Mouse (Mus musculus) liver, embryonic 14.5 days (tissue): ENCODE results near the gene Plaa. TPM values are rescaled to one million over a fixed set of nuclear protein-coding genes. Genes with fewer than 3 reads are reported as not detected.
A peak's percentile ranks its signal among the peaks of the same experiment; 100 is the strongest.

Experiments used
- ATAC-seq: fragments of 200-750 bp; cut with Nextera tagmentation; 2 replicates; pipeline ENCODE4 v1.8.0; 2017; ENCODE audit warnings: moderate number of reproducible peaks, mild to moderate bottlenecking, moderate library complexity; ENCODE audit not compliant: insufficient read depth
- DNase-seq, 3 experiments: peaks; one replicate each; pipeline ENCODE4 v3.0.0-alpha.2; 2012 to 2013; ENCODE audit warnings: low read depth in 3 of 3, low spot score in 3 of 3
- H3K27ac ChIP-seq: fragments of 300-500 bp; sonication (generic); 2 replicates; pipeline ENCODE4 v1.5.1; 2014; ENCODE audit warnings: moderate library complexity, mild to moderate bottlenecking, control low read depth, inconsistent platforms
- H3K27me3 ChIP-seq: fragments of 300-500 bp; sonication (generic); 2 replicates; pipeline ENCODE4 v1.6.1; 2014; ENCODE audit warnings: mild to moderate bottlenecking, low read length, moderate library complexity; ENCODE audit not compliant: control insufficient read depth, insufficient read depth
- H3K36me3 ChIP-seq: fragments of 300-500 bp; sonication (generic); replicated peaks from 2 replicates; pipeline ENCODE4 v1.6.1; 2014; ENCODE audit warnings: low read depth; ENCODE audit not compliant: control insufficient read depth, insufficient read depth
- H3K4me1 ChIP-seq, 2 experiments: fragments of 200-500 bp in 1 of 2; fragments of 300-500 bp in 1 of 2; sonication (generic) in 1 of 2; replicated peaks; 2 replicates each; pipeline ENCODE4 v1.6.1; 2012 to 2014; ENCODE audit warnings: antibody characterized with exemption in 1 of 2, inconsistent platforms in 1 of 2, low read length in 1 of 2; ENCODE audit not compliant: control insufficient read depth in 2 of 2, insufficient read depth in 2 of 2
- H3K4me2 ChIP-seq: fragments of 300-500 bp; sonication (generic); 2 replicates; pipeline ENCODE4 v1.6.1; 2014; ENCODE audit warnings: low read depth, mild to moderate bottlenecking, control low read depth, moderate library complexity
- H3K4me3 ChIP-seq, 2 experiments: fragments of 200-500 bp in 1 of 2; fragments of 300-500 bp in 1 of 2; sonication (generic) in 1 of 2; 2 replicates each; pipeline ENCODE4 v1.5.1; 2012 to 2014; ENCODE audit warnings: low read depth in 2 of 2, low read length in 2 of 2, mild to moderate bottlenecking in 2 of 2, control low read depth in 1 of 2, inconsistent platforms in 1 of 2, moderate library complexity in 1 of 2; ENCODE audit not compliant: insufficient read depth in 1 of 2
- H3K9ac ChIP-seq: fragments of 300-500 bp; sonication (generic); replicated peaks from 2 replicates; pipeline ENCODE4 v1.6.1; 2014; ENCODE audit warnings: mild to moderate bottlenecking, control low read depth, moderate library complexity
- H3K9me3 ChIP-seq: fragments of 300-500 bp; sonication (generic); 2 replicates; pipeline ENCODE4 v1.6.1; 2016; ENCODE audit warnings: low read length, mixed read lengths; ENCODE audit not compliant: control insufficient read depth
- CTCF ChIP-seq: IDR thresholded peaks from 2 replicates; pipeline ENCODE4 v1.5.1; 2016; ENCODE audit warnings: antibody characterized with exemption, low read depth, control low read depth
- EP300 ChIP-seq: IDR thresholded peaks from 2 replicates; pipeline ENCODE4 v1.6.1; 2016; ENCODE audit warnings: antibody characterized with exemption, low read depth
- WGBS: fragments of 180-500 bp; shearing (Covaris S2); extraction: QIAGEN DNeasy Blood & Tissue Kit; methylation state at CpG from one replicate; pipeline ENCODE4 v1.1.7; 2014; ENCODE audit not compliant: insufficient replicate concordance; 5-methylcytosine and 5-hydroxymethylcytosine counted together
- polyA plus RNA-seq, 2 experiments: library from polyadenylated mRNA; depleted of rRNA in 1 of 2; stranded (reverse) in 1 of 2; unstranded in 1 of 2; fragments of >200 nt; fragmentation: Nextera tagmentation in 1 of 2; extraction: Ambion mirVana in 1 of 2; gene quantifications; 2 replicates each; pipeline versions ENCODE4 v1.2.1 to v1.2.3; 2012 to 2014

Gene Plaa
- polyA plus RNA-seq, 2 experiments = 17.0 to 26.3 TPM

GRCm38 (mm10) chr4:94614627-94615006 is 11.6 kb upstream of the Plaa start:
- H3K27me3 ChIP-seq = no peaks in the 10 kb centered on the region
- ATAC-seq = peak; percentile 38
- H3K27ac ChIP-seq = no peak overlapping the region

DNA sequence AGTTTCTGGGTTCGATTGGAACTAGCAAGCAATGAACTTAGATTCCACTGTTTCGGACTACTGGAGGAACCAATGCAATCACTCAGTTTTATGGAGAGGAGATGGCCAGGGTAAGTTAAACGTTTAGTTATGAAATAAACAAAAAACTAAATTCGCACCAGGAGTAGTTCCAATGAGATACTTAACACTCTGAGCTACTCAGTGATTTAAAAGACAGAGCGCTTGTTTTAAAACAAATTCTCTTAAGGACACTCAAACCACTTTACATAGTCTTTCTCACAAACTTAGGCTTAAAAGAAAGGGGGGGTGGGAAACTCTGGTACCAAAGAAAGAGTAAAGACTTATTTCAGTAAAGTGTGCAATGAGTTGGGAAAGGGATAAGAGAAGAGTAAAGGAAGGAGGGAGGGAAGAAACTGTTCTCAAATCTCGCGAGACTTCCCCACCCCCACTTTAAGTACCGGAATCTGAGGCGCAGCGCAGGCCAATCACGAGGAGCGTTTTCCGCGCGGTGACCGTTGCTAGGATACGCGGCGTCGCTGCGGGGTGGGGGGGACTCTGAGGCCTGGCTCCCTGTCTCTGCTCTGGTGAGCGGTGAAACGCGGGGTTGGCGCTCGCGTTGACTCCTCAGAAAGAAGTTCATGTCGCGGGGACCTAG is 11.1 kb upstream of the Plaa start, which contains the start of gene Ift74:
TSS of gene Ift74 (plus strand) at position 520 of the 655 bp plus-strand sequence.
- Histone ChIP-seq H3K27ac (no peak within 1 kb of the TSS), H3K27me3 (no peaks in the 10 kb centered on the region), H3K9me3 (no peaks in the 10 kb centered on the region), H3K4me3 (peak within 1 kb of the TSS; percentile 73 to 94), H3K9ac (peak within 1 kb of the TSS; percentile 60), H3K4me1 (peaks cover 6 to 13% of the 10 kb centered on the region in 2 experiments), H3K4me2 (peak within 1 kb of the TSS; percentile 91), H3K36me3 (no peaks in the 10 kb centered on the region)
- 2% methylated on average over 29 of the region's 29 CpGs for WGBS
- ATAC-seq = peak; percentile 96
- peak; percentile 86 to 89 (median 89) for DNase-seq
- TF ChIP-seq EP300 (peak; percentile 30), CTCF (no peak)

More at GRCm38 (mm10) chr4:94614627-94615006, 11.6 kb upstream of the Plaa start:
- Histone ChIP-seq H3K9ac (peak overlapping the region; percentile 60), H3K4me1 (peaks cover 6 to 13% of the 10 kb centered on the region in 2 experiments), H3K9me3 (no peaks in the 10 kb centered on the region), H3K4me2 (peak overlapping the region; percentile 91), H3K4me3 (peak overlapping the region; percentile 73 to 94), H3K36me3 (no peaks in the 10 kb centered on the region)
- no peak for TF ChIP-seq CTCF
- no peak for TF ChIP-seq EP300
- WGBS = under 1% methylated on average over 18 of the region's 18 CpGs
- DNase-seq = no peak

- H3K4me3 ChIP-seq = no peak overlapping the region
- no peak overlapping the region for H3K9ac ChIP-seq
- peaks cover 6 to 13% of the 10 kb centered on the region in 2 experiments for H3K4me1 ChIP-seq
- no peaks in the 10 kb centered on the region for H3K9me3 ChIP-seq
- no peaks in the 10 kb centered on the region for H3K36me3 ChIP-seq
- WGBS = 10% methylated on average over 3 of the region's 3 CpGs
- TF ChIP-seq EP300 = no peak
- TF ChIP-seq CTCF = no peak
- no peak for ATAC-seq
- no peak overlapping the region for H3K27ac ChIP-seq
- H3K4me2 ChIP-seq = no peak overlapping the region
- no peaks in the 10 kb centered on the region for H3K27me3 ChIP-seq
- no peak for DNase-seq
Observed at GRCm38 (mm10) chr4:94610339-94610738, 7.3 kb upstream of the Plaa start.

DNA sequence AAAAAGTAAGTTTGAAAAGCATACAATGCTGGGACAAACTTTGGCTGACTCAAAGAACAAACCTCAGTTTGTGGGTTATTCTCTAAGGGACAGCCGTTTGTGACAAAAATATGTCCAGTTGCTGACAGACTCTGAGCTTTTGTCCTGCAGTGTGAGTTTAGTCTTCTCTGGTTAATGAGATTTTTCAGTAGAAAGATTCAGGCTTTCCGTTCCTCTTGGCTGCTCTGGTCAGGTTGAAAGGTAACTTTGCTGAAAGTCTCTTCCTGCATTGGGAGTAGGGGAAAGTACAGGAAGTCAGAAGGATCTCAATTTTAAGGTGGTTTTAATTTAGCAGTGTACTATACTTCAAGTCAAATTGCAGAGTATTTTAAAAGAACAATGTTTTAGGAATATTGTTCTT is 2.5 kb upstream of the Plaa start:
- Histone ChIP-seq H3K36me3 (no peaks in the 10 kb centered on the region), H3K9me3 (no peaks in the 10 kb centered on the region), H3K4me2 (no peak overlapping the region), H3K4me1 (peaks cover 2 to 8% of the 10 kb centered on the region in 2 experiments; a peak in 2 of 4 replicates), H3K9ac (no peak overlapping the region), H3K27me3 (no peaks in the 10 kb centered on the region), H3K4me3 (no peak overlapping the region), H3K27ac (no peak overlapping the region)
- ATAC-seq (no peak), DNase-seq (no peak)
- 63% methylated on average over 2 of the region's 2 CpGs for WGBS
- TF ChIP-seq CTCF (no peak), EP300 (no peak)

DNA sequence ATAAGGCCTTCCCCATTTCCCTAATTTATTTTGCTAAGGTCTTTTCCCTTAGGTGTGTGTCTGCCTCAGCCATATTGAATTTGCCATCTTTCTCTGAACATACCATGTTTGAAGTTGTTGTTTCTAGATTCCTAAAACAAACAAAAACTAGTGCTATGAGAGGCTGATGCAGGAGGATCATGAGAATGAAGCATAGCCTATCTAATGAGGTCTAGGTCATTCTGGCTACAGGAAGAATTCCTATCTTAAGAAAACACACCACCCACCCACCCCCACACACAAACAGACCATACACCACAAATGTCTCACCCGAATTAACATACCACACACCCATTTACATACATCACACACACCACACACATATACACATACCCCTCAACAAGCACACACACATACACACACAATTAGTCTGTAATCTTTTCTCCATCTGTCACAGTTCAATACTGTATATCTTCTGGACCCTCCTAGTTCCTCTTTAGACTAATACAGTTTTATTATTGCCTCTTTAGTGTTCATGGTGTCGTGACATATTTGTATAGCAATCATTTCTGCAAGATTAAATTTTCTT is 1.5 kb upstream of the Plaa start:
- Histone ChIP-seq H3K4me2 (peak overlapping the region; percentile 89; the same call in 1 of the 2 replicates), H3K27me3 (no peaks in the 10 kb centered on the region)

More for the DNA sequence above, 1.5 kb upstream of the Plaa start:
- Histone ChIP-seq H3K4me3 (no peak overlapping the region), H3K9me3 (no peaks in the 10 kb centered on the region), H3K27ac (no peak overlapping the region), H3K4me1 (peaks cover 2 to 4% of the 10 kb centered on the region in 2 experiments; a peak in 2 of 4 replicates), H3K36me3 (no peaks in the 10 kb centered on the region), H3K9ac (no peak overlapping the region)
- 57% methylated on average over 2 of the region's 2 CpGs for WGBS
- TF ChIP-seq CTCF = no peak
- TF ChIP-seq EP300 = no peak
- no peak for ATAC-seq
- no peak for DNase-seq
